Mouse (Mus musculus): Measurements from ENCODE around the gene Rph3a. TPM values are rescaled to one million over a fixed set of nuclear protein-coding genes. Genes with fewer than 3 reads are reported as not detected.
"Not testable (repeated sequence)": the region's sequence is repeated elsewhere in the genome, so short reads cannot be mapped to it uniquely, and the experiment has no call there.

Gene Rph3a
- polyA plus RNA-seq, 1 experiment from 2014 or later, result 21.3 TPM

- H3K4me3 ChIP-seq, result no peak overlapping the region
- no peaks in the 10 kb centered on the region for H3K4me1 ChIP-seq
- H3K4me2 ChIP-seq (replicated peaks), result no peak overlapping the region
- H3K27ac ChIP-seq (replicated peaks), result no peak overlapping the region
- no peak overlapping the region for H3K9ac ChIP-seq (replicated peaks)
- WGBS, result 61% methylated on average over 1 of the region's 1 CpGs
- H3K27me3 ChIP-seq, result no peaks in the 10 kb centered on the region
- H3K9me3 ChIP-seq, result no peaks in the 10 kb centered on the region
- ATAC-seq (replicated peaks), result no peak
- H3K36me3 ChIP-seq, result no peaks in the 10 kb centered on the region
Observed at GRCm38 (mm10) chr5:120900666-120901065, 109.2 kb downstream of the Rph3a start.

- Histone ChIP-seq H3K36me3 (no peaks in the 10 kb centered on the region), H3K4me1 (no peaks in the 10 kb centered on the region), H3K27me3 (no peaks in the 10 kb centered on the region), H3K4me2 (replicated peaks) (no peak overlapping the region), H3K9ac (replicated peaks) (no peak overlapping the region), H3K27ac (replicated peaks) (no peak overlapping the region), H3K9me3 (no peaks in the 10 kb centered on the region), H3K4me3 (no peak overlapping the region)
- ATAC-seq (replicated peaks), result no peak
Observed at GRCm38 (mm10) chr5:120898726-120899125, 111.2 kb downstream of the Rph3a start.

- Histone ChIP-seq H3K27ac (replicated peaks) (no peak overlapping the region), H3K4me3 (no peak overlapping the region), H3K36me3 (no peaks in the 10 kb centered on the region), H3K4me1 (no peaks in the 10 kb centered on the region), H3K9me3 (no peaks in the 10 kb centered on the region), H3K27me3 (no peaks in the 10 kb centered on the region), H3K9ac (replicated peaks) (no peak overlapping the region), H3K4me2 (replicated peaks) (no peak overlapping the region)
- WGBS, result 85% methylated on average over 6 of the region's 6 CpGs
- ATAC-seq (replicated peaks), result no peak
Observed at GRCm38 (mm10) chr5:120898307-120898706, 111.6 kb downstream of the Rph3a start.

GRCm38 (mm10) chr5:120895231-120895900, 114.5 kb downstream of the Rph3a start:
- H3K36me3 ChIP-seq, result no peaks in the 10 kb centered on the region
- H3K4me1 ChIP-seq, result no peaks in the 10 kb centered on the region
- H3K4me3 ChIP-seq, result no peak overlapping the region
- H3K9me3 ChIP-seq, result no peaks in the 10 kb centered on the region
- H3K27me3 ChIP-seq, result no peaks in the 10 kb centered on the region
- 88% methylated on average over 11 of the region's 11 CpGs for WGBS
- ATAC-seq (replicated peaks), result no peak
- H3K27ac ChIP-seq (replicated peaks), result no peak overlapping the region
- H3K4me2 ChIP-seq (replicated peaks), result no peak overlapping the region
- H3K9ac ChIP-seq (replicated peaks), result no peak overlapping the region

GRCm38 (mm10) chr5:120894692-120895091, 115.2 kb downstream of the Rph3a start:
- H3K9me3 ChIP-seq; H3K4me2 ChIP-seq (replicated peaks); ATAC-seq (replicated peaks); H3K27me3 ChIP-seq; H3K27ac ChIP-seq (replicated peaks); H3K36me3 ChIP-seq; H3K9ac ChIP-seq (replicated peaks); H3K4me1 ChIP-seq; H3K4me3 ChIP-seq: not testable (repeated sequence)
- WGBS, result 88% methylated on average over 2 of the region's 2 CpGs

GRCm38 (mm10) chr5:120893866-120894265, 116.0 kb downstream of the Rph3a start:
- not testable (repeated sequence) for H3K4me2 ChIP-seq (replicated peaks); H3K4me3 ChIP-seq; H3K9ac ChIP-seq (replicated peaks); H3K4me1 ChIP-seq; H3K36me3 ChIP-seq; H3K27me3 ChIP-seq; ATAC-seq (replicated peaks); H3K27ac ChIP-seq (replicated peaks); H3K9me3 ChIP-seq
- WGBS, result 93% methylated on average over 4 of the region's 4 CpGs

- WGBS, result 72% methylated on average over 2 of the region's 2 CpGs
- no peaks in the 10 kb centered on the region for H3K4me1 ChIP-seq
- no peaks in the 10 kb centered on the region for H3K9me3 ChIP-seq
Observed at GRCm38 (mm10) chr5:120892243-120892660, 117.6 kb downstream of the Rph3a start.

GRCm38 (mm10) chr5:120891566-120892242, 118.2 kb downstream of the Rph3a start:
- not testable (repeated sequence) for H3K27ac ChIP-seq (replicated peaks); ATAC-seq (replicated peaks); H3K4me3 ChIP-seq; H3K36me3 ChIP-seq; H3K9ac ChIP-seq (replicated peaks); H3K9me3 ChIP-seq; H3K27me3 ChIP-seq; H3K4me1 ChIP-seq; H3K4me2 ChIP-seq (replicated peaks)
- 84% methylated on average over 2 of the region's 2 CpGs for WGBS

More at GRCm38 (mm10) chr5:120892243-120892660, 117.6 kb downstream of the Rph3a start:
- Histone ChIP-seq H3K9ac (replicated peaks) (no peak overlapping the region), H3K4me3 (no peak overlapping the region), H3K4me2 (replicated peaks) (no peak overlapping the region), H3K27ac (replicated peaks) (no peak overlapping the region), H3K36me3 (no peaks in the 10 kb centered on the region), H3K27me3 (no peaks in the 10 kb centered on the region)
- ATAC-seq (replicated peaks), result no peak

GRCm38 (mm10) chr5:120890991-120891390, 118.9 kb downstream of the Rph3a start:
- H3K36me3 ChIP-seq, result no peaks in the 10 kb centered on the region
- H3K4me3 ChIP-seq, result no peak overlapping the region
- no peaks in the 10 kb centered on the region for H3K4me1 ChIP-seq
- ATAC-seq (replicated peaks), result no peak
- H3K27me3 ChIP-seq, result no peaks in the 10 kb centered on the region
- no peak overlapping the region for H3K9ac ChIP-seq (replicated peaks)
- no peak overlapping the region for H3K27ac ChIP-seq (replicated peaks)
- WGBS, result 47% methylated on average over 3 of the region's 3 CpGs
- H3K4me2 ChIP-seq (replicated peaks), result no peak overlapping the region
- no peaks in the 10 kb centered on the region for H3K9me3 ChIP-seq

Other genes starting within 250 kb of the Rph3a start
- 0.22 and 0.40 TPM in 2 replicates for gene Oas3, start 232.4 kb downstream of the Rph3a start, polyA plus RNA-seq (2015; fragmentation: Nextera tagmentation; extraction: Ambion mirVana)
- 0.26 TPM in 1 of 2 replicates, not detected in the other for gene Oas1e, start 214.6 kb downstream of the Rph3a start, polyA plus RNA-seq (2015; fragmentation: Nextera tagmentation; extraction: Ambion mirVana)
- gene Oas1c, start 197.6 kb downstream of the Rph3a start, polyA plus RNA-seq (2015; fragmentation: Nextera tagmentation; extraction: Ambion mirVana), result 0.20 and 0.41 TPM in 2 replicates
- not detected in 2 replicates for gene Oas1f, start 162.7 kb downstream of the Rph3a start, polyA plus RNA-seq (2015; fragmentation: Nextera tagmentation; extraction: Ambion mirVana)
- not detected in 2 replicates for gene Oas1h, start 148.7 kb downstream of the Rph3a start, polyA plus RNA-seq (2015; fragmentation: Nextera tagmentation; extraction: Ambion mirVana)
- 0.09 and 0.23 TPM in 2 replicates for gene Oas1g, start 122.5 kb downstream of the Rph3a start, polyA plus RNA-seq (2015; fragmentation: Nextera tagmentation; extraction: Ambion mirVana)
- 0.45 and 0.89 TPM in 2 replicates for gene Oas1a, start 102.6 kb downstream of the Rph3a start, polyA plus RNA-seq (2015; fragmentation: Nextera tagmentation; extraction: Ambion mirVana)
- 0.18 TPM in 1 of 2 replicates, not detected in the other for gene Oas1d, start 95.6 kb downstream of the Rph3a start, polyA plus RNA-seq (2015; fragmentation: Nextera tagmentation; extraction: Ambion mirVana)
- 25.9 and 26.1 TPM in 2 replicates for gene Ptpn11, start 181.3 kb upstream of the Rph3a start, polyA plus RNA-seq (2015; fragmentation: Nextera tagmentation; extraction: Ambion mirVana)
- gene Rpl6, start 194.4 kb upstream of the Rph3a start, polyA plus RNA-seq (2015; fragmentation: Nextera tagmentation; extraction: Ambion mirVana), result 398 and 410 TPM in 2 replicates
- 18.1 and 20.8 TPM in 2 replicates for gene Hectd4, start 210.1 kb upstream of the Rph3a start, polyA plus RNA-seq (2015; fragmentation: Nextera tagmentation; extraction: Ambion mirVana)

Measured in forebrain, embryonic 15.5 days (tissue).